Mouse (Mus musculus): ENCODE measurements at regions not wholly inside any gene's neighbourhood (a gene's known extent, or its start where the extent isn't known, plus 50 kb on each side); places are given as distances from the start of the nearest gene placed in this dataset.

DNA sequence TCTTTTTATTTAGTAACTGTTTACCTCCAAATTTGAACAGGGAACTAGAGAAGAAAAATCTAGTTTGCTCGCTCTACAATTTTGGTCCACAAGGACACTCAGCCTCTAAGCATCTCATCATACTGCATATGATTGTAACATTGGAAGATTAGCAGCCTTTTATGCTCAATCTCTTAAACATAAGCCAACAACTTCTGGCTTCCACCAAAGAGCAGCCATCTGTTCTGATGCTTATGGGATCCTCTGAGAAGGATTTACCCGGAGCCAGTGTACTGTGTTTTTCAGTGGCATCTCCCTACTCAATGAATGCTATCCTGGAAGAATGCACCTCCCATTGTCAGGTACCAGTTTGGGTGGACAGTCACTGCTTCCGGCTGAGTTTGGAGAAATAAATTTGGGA is 267.0 kb upstream of the Tmem132c start:
- TF ChIP-seq POLR2A (IDR thresholded peaks at IDR 0.05; ENCODE audit: borderline replicate concordance, extremely low read depth, insufficient read depth, insufficient read length): no peak
- Histone ChIP-seq H3K27ac (replicated peaks; ENCODE audit: low read depth, low read length) (no peak overlapping the region), H3K4me3 (replicated peaks; ENCODE audit: low read length) (no peak overlapping the region), H3K9me3 (ENCODE audit: control insufficient read depth, low read length) (no peaks in the 10 kb centered on the region), H3K36me3 (ENCODE audit: control insufficient read depth, insufficient read depth, low read length) (no peaks in the 10 kb centered on the region), H3K4me2 (replicated peaks; ENCODE audit: low read depth, low read length, severe bottlenecking) (no peak overlapping the region), H3K27me3 (ENCODE audit: control insufficient read depth, insufficient read depth, low read length) (no peaks in the 10 kb centered on the region), H3K4me1 (ENCODE audit: control insufficient read depth, insufficient read depth, low read length) (no peaks in the 10 kb centered on the region), H3K9ac (ENCODE audit: low read depth, low read length, severe bottlenecking) (no peak overlapping the region)
- ATAC-seq (ENCODE audit: low FRiP score, low read depth) (no peak), DNase-seq (ENCODE audit: low spot score) (no peak)
- 84% methylated on average over 3 of the region's 3 CpGs for WGBS

DNA sequence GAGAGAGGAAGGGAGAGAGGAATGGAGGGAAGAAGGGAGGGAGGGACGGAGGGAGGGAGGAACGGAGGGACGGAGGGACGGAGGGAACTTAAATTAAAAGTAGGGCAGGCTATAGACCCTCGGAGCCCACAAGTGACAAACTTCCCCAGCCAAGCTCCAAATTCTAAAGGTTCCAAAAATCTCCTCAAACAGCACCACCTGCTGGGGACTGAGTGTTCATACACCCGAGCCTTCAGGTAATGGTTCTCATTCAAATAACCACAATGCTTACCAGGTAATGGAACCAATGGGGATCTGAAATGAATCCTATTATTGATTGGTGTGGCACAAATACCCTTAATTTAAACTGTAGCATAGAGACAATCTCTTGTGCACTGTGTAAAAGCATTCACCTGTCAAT is 246.0 kb upstream of the Tmem132c start:
- H3K4me2 ChIP-seq (replicated peaks; ENCODE audit: low read depth, low read length, severe bottlenecking): no peak overlapping the region
- no peaks in the 10 kb centered on the region for H3K27me3 ChIP-seq (ENCODE audit: control insufficient read depth, insufficient read depth, low read length)
- no peak overlapping the region for H3K27ac ChIP-seq (replicated peaks; ENCODE audit: low read depth, low read length)
- no peak for TF ChIP-seq POLR2A (IDR thresholded peaks at IDR 0.05; ENCODE audit: borderline replicate concordance, extremely low read depth, insufficient read depth, insufficient read length)
- H3K36me3 ChIP-seq (ENCODE audit: control insufficient read depth, insufficient read depth, low read length): no peaks in the 10 kb centered on the region
- H3K4me1 ChIP-seq (ENCODE audit: control insufficient read depth, insufficient read depth, low read length): no peaks in the 10 kb centered on the region
- ATAC-seq (ENCODE audit: low FRiP score, low read depth) (no peak), DNase-seq (ENCODE audit: low spot score) (no peak)
- no peak overlapping the region for H3K9ac ChIP-seq (ENCODE audit: low read depth, low read length, severe bottlenecking)
- H3K9me3 ChIP-seq (ENCODE audit: control insufficient read depth, low read length): no peaks in the 10 kb centered on the region
- WGBS: 46% methylated on average over 6 of the region's 6 CpGs
- no peak overlapping the region for H3K4me3 ChIP-seq (replicated peaks; ENCODE audit: low read length)

DNA sequence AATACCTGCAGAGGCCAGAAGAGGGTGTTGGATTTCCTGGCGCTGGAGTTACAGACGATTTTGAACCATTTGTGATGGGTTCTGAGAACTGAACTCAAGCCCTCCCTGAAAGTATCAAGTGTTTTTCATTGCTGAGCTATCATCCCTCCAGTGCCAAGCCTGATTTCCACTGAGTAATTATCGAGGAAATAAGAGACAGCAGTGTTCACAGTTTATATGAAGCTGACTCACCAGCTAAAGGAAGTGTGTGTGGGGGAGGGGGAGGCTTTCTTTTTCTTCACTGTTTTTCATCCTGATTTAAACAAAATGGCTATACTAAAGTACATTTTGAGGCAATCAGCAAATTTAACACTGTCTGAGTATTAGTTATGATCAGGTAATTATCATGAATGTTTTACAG is 227.4 kb upstream of the Tmem132c start:
- no peak for TF ChIP-seq POLR2A (IDR thresholded peaks at IDR 0.05; ENCODE audit: borderline replicate concordance, extremely low read depth, insufficient read depth, insufficient read length)
- no peak for ATAC-seq (ENCODE audit: low FRiP score, low read depth)
- DNase-seq (ENCODE audit: low spot score): peak; percentile 32
- no peaks in the 10 kb centered on the region for H3K9me3 ChIP-seq (ENCODE audit: control insufficient read depth, low read length)
- H3K27me3 ChIP-seq (ENCODE audit: control insufficient read depth, insufficient read depth, low read length): no peaks in the 10 kb centered on the region
- H3K9ac ChIP-seq (ENCODE audit: low read depth, low read length, severe bottlenecking): no peak overlapping the region
- H3K4me3 ChIP-seq (replicated peaks; ENCODE audit: low read length): no peak overlapping the region
- no peaks in the 10 kb centered on the region for H3K4me1 ChIP-seq (ENCODE audit: control insufficient read depth, insufficient read depth, low read length)
- H3K27ac ChIP-seq (replicated peaks; ENCODE audit: low read depth, low read length): no peak overlapping the region
- no peaks in the 10 kb centered on the region for H3K36me3 ChIP-seq (ENCODE audit: control insufficient read depth, insufficient read depth, low read length)
- no peak overlapping the region for H3K4me2 ChIP-seq (replicated peaks; ENCODE audit: low read depth, low read length, severe bottlenecking)
- 68% methylated on average over 3 of the region's 3 CpGs for WGBS

DNA sequence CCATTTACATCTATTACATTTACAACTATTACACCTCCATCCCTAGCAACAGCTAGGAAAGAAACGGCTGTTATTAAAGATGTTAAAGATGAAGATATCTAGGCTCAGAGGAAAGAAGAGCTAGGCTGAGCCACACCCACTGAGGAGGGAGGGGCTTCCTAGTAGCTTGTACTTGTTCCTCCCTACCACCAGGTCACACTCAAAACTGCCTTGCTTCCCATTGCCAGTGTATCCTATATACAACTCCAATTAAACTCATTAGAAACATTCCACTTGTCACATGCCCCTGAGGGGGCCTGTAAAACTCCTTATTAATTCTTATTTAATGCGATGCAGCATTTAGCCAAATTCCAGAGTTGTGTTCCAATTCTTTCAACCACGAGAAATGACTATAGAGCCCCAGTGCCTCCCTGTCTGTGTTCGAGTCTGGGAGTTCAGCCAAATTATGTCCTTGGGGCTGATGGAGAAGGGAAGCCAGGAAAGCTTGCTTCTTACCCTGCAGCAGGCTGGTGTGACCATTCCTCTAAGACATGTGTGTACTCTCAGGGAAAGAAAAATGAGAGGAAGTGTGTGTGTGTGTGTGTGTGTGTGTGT is 225.0 kb upstream of the Tmem132c start:
- no peaks in the 10 kb centered on the region for H3K4me1 ChIP-seq (ENCODE audit: control insufficient read depth, insufficient read depth, low read length)
- no peaks in the 10 kb centered on the region for H3K9me3 ChIP-seq (ENCODE audit: control insufficient read depth, low read length)
- H3K4me3 ChIP-seq (replicated peaks; ENCODE audit: low read length): no peak overlapping the region
- 32% methylated on average over 4 of the region's 4 CpGs for WGBS
- DNase-seq (ENCODE audit: low spot score) (peak; percentile 56), ATAC-seq (ENCODE audit: low FRiP score, low read depth) (peak; percentile 75)
- H3K27me3 ChIP-seq (ENCODE audit: control insufficient read depth, insufficient read depth, low read length): no peaks in the 10 kb centered on the region
- no peak overlapping the region for H3K9ac ChIP-seq (ENCODE audit: low read depth, low read length, severe bottlenecking)
- H3K4me2 ChIP-seq (replicated peaks; ENCODE audit: low read depth, low read length, severe bottlenecking): no peak overlapping the region
- TF ChIP-seq POLR2A (IDR thresholded peaks at IDR 0.05; ENCODE audit: borderline replicate concordance, extremely low read depth, insufficient read depth, insufficient read length): no peak
- H3K27ac ChIP-seq (replicated peaks; ENCODE audit: low read depth, low read length): no peak overlapping the region
- no peaks in the 10 kb centered on the region for H3K36me3 ChIP-seq (ENCODE audit: control insufficient read depth, insufficient read depth, low read length)

DNA sequence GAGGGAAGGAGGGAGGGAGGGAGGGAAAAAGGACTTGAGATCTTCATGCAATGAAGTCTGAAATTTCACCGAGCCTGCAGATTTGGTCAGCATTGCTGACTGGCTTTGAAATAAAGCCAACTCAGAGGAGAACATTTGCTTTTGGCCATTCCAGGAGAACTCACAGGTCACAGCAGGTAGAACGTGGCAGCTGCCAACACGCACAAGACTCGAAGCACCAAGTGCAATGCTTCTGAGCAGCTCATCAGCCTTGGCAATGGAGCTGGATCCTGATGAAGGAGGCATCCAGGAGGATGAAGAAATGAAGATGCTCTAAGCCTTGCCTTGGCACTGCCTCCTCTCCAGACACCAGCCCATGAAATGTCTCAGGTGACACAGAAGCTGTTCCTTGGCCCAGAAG is 223.6 kb upstream of the Tmem132c start:
- Histone ChIP-seq H3K4me3 (replicated peaks; ENCODE audit: low read length) (no peak overlapping the region), H3K27ac (replicated peaks; ENCODE audit: low read depth, low read length) (no peak overlapping the region), H3K27me3 (ENCODE audit: control insufficient read depth, insufficient read depth, low read length) (no peaks in the 10 kb centered on the region), H3K9me3 (ENCODE audit: control insufficient read depth, low read length) (no peaks in the 10 kb centered on the region), H3K4me1 (ENCODE audit: control insufficient read depth, insufficient read depth, low read length) (no peaks in the 10 kb centered on the region), H3K36me3 (ENCODE audit: control insufficient read depth, insufficient read depth, low read length) (no peaks in the 10 kb centered on the region), H3K4me2 (replicated peaks; ENCODE audit: low read depth, low read length, severe bottlenecking) (no peak overlapping the region), H3K9ac (ENCODE audit: low read depth, low read length, severe bottlenecking) (no peak overlapping the region)
- no peak for ATAC-seq (ENCODE audit: low FRiP score, low read depth)
- TF ChIP-seq POLR2A (IDR thresholded peaks at IDR 0.05; ENCODE audit: borderline replicate concordance, extremely low read depth, insufficient read depth, insufficient read length): no peak
- no peak for DNase-seq (ENCODE audit: low spot score)
- 80% methylated on average over 4 of the region's 4 CpGs for WGBS

DNA sequence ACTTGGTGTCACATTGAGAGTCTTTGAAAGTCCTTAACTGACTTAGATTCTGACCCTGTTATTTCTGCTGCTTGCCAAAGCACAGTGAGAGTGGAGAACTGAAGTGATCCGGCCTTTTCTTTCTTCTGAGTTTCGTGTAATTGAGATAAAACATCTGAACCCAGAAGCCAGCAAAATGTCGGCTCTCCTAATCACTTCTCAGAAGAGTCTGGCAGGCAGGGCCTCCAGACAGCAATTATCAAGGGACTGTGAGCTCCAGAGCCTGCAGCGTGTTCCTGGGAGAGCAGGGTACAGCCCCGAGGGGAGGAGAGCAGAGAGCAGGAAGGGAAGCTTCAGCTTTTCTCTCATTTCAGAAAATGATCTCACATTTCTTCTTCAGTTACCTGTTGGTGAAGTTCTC is 205.1 kb upstream of the Tmem132c start:
- Histone ChIP-seq H3K4me1 (ENCODE audit: control insufficient read depth, insufficient read depth, low read length) (no peaks in the 10 kb centered on the region), H3K27me3 (ENCODE audit: control insufficient read depth, insufficient read depth, low read length) (no peaks in the 10 kb centered on the region), H3K9ac (ENCODE audit: low read depth, low read length, severe bottlenecking) (no peak overlapping the region), H3K36me3 (ENCODE audit: control insufficient read depth, insufficient read depth, low read length) (no peaks in the 10 kb centered on the region), H3K4me3 (replicated peaks; ENCODE audit: low read length) (no peak overlapping the region), H3K9me3 (ENCODE audit: control insufficient read depth, low read length) (no peaks in the 10 kb centered on the region), H3K27ac (replicated peaks; ENCODE audit: low read depth, low read length) (no peak overlapping the region), H3K4me2 (replicated peaks; ENCODE audit: low read depth, low read length, severe bottlenecking) (no peak overlapping the region)
- 24% methylated on average over 5 of the region's 5 CpGs for WGBS
- no peak for TF ChIP-seq POLR2A (IDR thresholded peaks at IDR 0.05; ENCODE audit: borderline replicate concordance, extremely low read depth, insufficient read depth, insufficient read length)
- no peak for ATAC-seq (ENCODE audit: low FRiP score, low read depth)
- DNase-seq (ENCODE audit: low spot score): no peak

Measured in limb, embryonic 14.5 days (tissue).